Mouse (Mus musculus) thymus, adult 2 months (tissue): ENCODE results near the gene Ggt1.

Experiments
- CTCF ChIP-seq: fragments of 200-500 bp; IDR thresholded peaks from 2 replicates; pipeline ENCODE4 v1.5.1; 2012; ENCODE audit warnings: mild to moderate bottlenecking, control low read depth, low read length, moderate library complexity, borderline replicate concordance; ENCODE audit not compliant: control insufficient read depth, poor library complexity, insufficient read depth; ENCODE audit errors: extremely low read depth
- POLR2A ChIP-seq: fragments of 200-500 bp; IDR thresholded peaks from 2 replicates; pipeline ENCODE4 v1.6.1; 2012; ENCODE audit warnings: mild to moderate bottlenecking, low read length, control low read depth, moderate library complexity; ENCODE audit not compliant: control insufficient read depth, poor library complexity, insufficient read depth; ENCODE audit errors: extremely low read depth

- TF ChIP-seq CTCF (no peak), POLR2A (no peak)
These were observed 12.9 kb upstream of the Ggt1 start for GRCm38 (mm10) chr10:75548486-75548885.
